22 mouse cellular contexts compared by ENCODE assay signal in the genomic region with DNA sequence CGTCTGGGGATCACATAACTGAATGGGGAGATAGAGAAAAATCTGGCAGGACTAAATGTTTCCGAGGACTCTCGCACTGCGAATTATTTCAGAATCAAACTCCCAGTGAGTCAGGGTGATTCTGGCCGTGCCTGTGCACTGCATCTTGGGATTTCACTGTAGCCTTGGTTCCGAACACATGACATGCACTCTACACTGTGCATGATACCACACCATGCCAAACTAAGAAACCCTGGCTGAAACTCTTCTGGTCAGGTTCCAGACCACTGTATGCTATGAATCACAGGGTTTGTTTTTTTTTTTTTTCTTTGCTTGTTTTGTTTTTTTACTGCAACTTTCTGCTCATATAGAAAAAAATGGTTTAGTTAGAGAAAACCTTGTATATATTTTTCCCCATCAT.
DNase-seq lines count a peak whose midpoint lies in the region; ATAC-seq lines count a peak whose summit lies in the region.
"Had no signal": no experiment of that assay in that cellular context is flagged by ENCODE, and none has a peak within 500 bp of the region (broad histone marks: within the 10 kb centered on the region; RNA-seq: fewer than 3 reads in every experiment).

No protein-coding gene starts in this region.

- H3K27me3 ChIP-seq in kidney, embryonic 16.5 days (ENCODE audit: insufficient read depth, low read length): no peaks in the 10 kb centered on the region
- H3K27me3 ChIP-seq: embryonic facial prominence, embryonic 13.5 days had no signal

- no peak for ATAC-seq in kidney, embryonic 16.5 days (ENCODE audit: low FRiP score, low TSS enrichment)
- no peak for ATAC-seq in erythroblast, adult 5-6 weeks (replicated peaks; ENCODE audit: low FRiP score, poor library complexity, severe bottlenecking)
- ATAC-seq: CD4-positive, CD25-positive, alpha-beta regulatory T cell, adult 4 months; forebrain, embryonic 14.5 days; hindbrain, embryonic 16.5 days; inflammation-experienced regulatory T-cells, adult 6 months; intestine, postnatal 0 days had no signal

- intact Hi-C loops in heart, postnatal 25 days (cut with DNase I): no loop called here

- H3K4me3 ChIP-seq in kidney, embryonic 16.5 days (ENCODE audit: low read length): no peak overlapping the region
- H3K4me3 ChIP-seq: embryonic facial prominence, embryonic 13.5 days; forebrain, embryonic 10.5 days; gastrocnemius, adult 2 months; heart, embryonic 12.5 days had no signal

- H3K9me3 ChIP-seq in kidney, embryonic 16.5 days (ENCODE audit: low read length): no peaks in the 10 kb centered on the region
- H3K9me3 ChIP-seq: embryonic facial prominence, embryonic 13.5 days; forebrain, embryonic 10.5 days; G1E; heart, embryonic 12.5 days had no signal

- no peak overlapping the region for H3K4me2 ChIP-seq in kidney, embryonic 16.5 days (replicated peaks; ENCODE audit: low read depth, low read length)
- H3K4me2 ChIP-seq: embryonic facial prominence, embryonic 13.5 days; heart, embryonic 12.5 days had no signal

- 88% methylated on average over 6 of the region's 6 CpGs for WGBS in kidney, embryonic 16.5 days

- H3K27ac ChIP-seq in kidney, embryonic 16.5 days (ENCODE audit: low read length): peak overlapping the region; percentile 41; the same call in 1 of the 2 replicates
- H3K27ac ChIP-seq: embryonic facial prominence, embryonic 13.5 days; forebrain, embryonic 10.5 days; gastrocnemius, adult 2 months had no signal

- no peaks in the 10 kb centered on the region for H3K36me3 ChIP-seq in kidney, embryonic 16.5 days (ENCODE audit: insufficient read depth, low read length)
- H3K36me3 ChIP-seq: embryonic facial prominence, embryonic 13.5 days; forebrain, embryonic 10.5 days; G1E; heart, embryonic 12.5 days had no signal

- peak; percentile 7 for DNase-seq in adrenal gland, postnatal 10 days
- DNase-seq in adrenal gland, adult 8-10 months: no peak
- DNase-seq in kidney, adult 11 months: no peak
- peak; percentile 86 for DNase-seq in fibroblast of lung, adult 2 months (ENCODE audit: low read depth)
- no peak for DNase-seq in heart, postnatal 25 days (ENCODE audit: low spot score)
- DNase-seq: cerebellum, adult 11-12 months; cerebellum, adult 9-10 months; cerebellum, postnatal 25 days; gastrocnemius, adult 2 months; gastrocnemius, postnatal 25 days; heart, postnatal 36 days had no signal

- H3K4me1 ChIP-seq in kidney, embryonic 16.5 days (ENCODE audit: insufficient read depth, low read length): peaks cover 18% of the 10 kb centered on the region
- H3K4me1 ChIP-seq: heart, embryonic 12.5 days had no signal

- H3K9ac ChIP-seq in kidney, embryonic 16.5 days (replicated peaks; ENCODE audit: low read length): no peak overlapping the region
- H3K9ac ChIP-seq: embryonic facial prominence, embryonic 13.5 days; heart, embryonic 12.5 days had no signal

Comparison
In these comparisons a context has a peak if more than half of its experiments do, and no peak if none do; other contexts are left out.
1. DNase-seq: peak in adrenal gland, postnatal 10 days (single experiment) and fibroblast of lung, adult 2 months (single experiment); none in adrenal gland, adult 8-10 months (single experiment), kidney, adult 11 months (single experiment) and heart, postnatal 25 days (single experiment).